26 mouse cellular contexts compared by ENCODE assay signal in the genomic region with DNA sequence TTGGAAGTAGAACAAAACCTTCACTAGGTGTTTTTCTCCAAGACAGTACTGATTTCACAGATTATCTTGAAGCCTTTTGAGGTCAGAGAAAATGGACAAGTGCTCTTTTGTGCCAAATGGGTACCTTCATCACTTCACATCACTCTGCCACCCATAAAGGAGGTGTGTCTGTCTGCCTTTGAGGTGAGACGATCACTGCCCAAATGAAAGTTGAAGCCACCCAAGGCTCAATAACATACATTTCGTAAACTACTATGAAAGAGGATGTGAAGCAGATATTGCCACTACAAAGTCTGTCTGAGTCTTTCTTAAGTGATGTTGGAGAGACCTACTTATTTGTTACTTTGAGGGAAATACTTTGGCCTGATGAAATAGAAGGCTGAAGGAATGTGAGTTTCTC. TPM values are rescaled to one million over a fixed set of nuclear protein-coding genes. Genes with fewer than 3 reads are reported as not detected.
DNase-seq lines count a peak whose midpoint lies in the region; ATAC-seq lines count a peak whose summit lies in the region.
"Had no signal": no experiment of that assay in that cellular context is flagged by ENCODE, and none has a peak within 500 bp of the region (broad histone marks: within the 10 kb centered on the region; RNA-seq: fewer than 3 reads in every experiment).

No protein-coding gene starts in this region.

- WGBS in hindbrain, embryonic 14.5 days: 90% methylated on average over 2 of the region's 2 CpGs

- peak; percentile 62 for DNase-seq in T-cell, adult 2 months (ENCODE audit: low spot score)
- peak; percentile 8 for DNase-seq in induced T-regulatory cell, adult 2 months (ENCODE audit: low read depth)
- peak; percentile 51 for DNase-seq in naive thymus-derived CD4-positive, alpha-beta T cell, adult 2 months (ENCODE audit: low read depth)
- no peak for DNase-seq in left cerebral cortex, adult 11 months (ENCODE audit: low spot score)
- DNase-seq in left cerebral cortex, postnatal 25 days (ENCODE audit: low spot score in 2 of 2): no peak
- DNase-seq in hindbrain, embryonic 14.5 days (ENCODE audit: low spot score): no peak
- DNase-seq: adrenal gland, adult 2 months; adrenal gland, adult 8-10 months; adrenal gland, postnatal 10 days; adrenal gland, postnatal 14 days; adrenal gland, postnatal 25 days; adrenal gland, postnatal 36 days; B cell, adult 2 months; cerebellum, adult 11 months; cerebellum, adult 11-12 months; cerebellum, adult 18-20 months; cerebellum, adult 2 months had no signal

- no peak overlapping the region for H3K27ac ChIP-seq in hindbrain, embryonic 14.5 days

- no peak overlapping the region for H3K9ac ChIP-seq in hindbrain, embryonic 14.5 days

- no peaks in the 10 kb centered on the region for H3K9me3 ChIP-seq in hindbrain, embryonic 14.5 days (ENCODE audit: control insufficient read depth, low read length)

- no peaks in the 10 kb centered on the region for H3K4me1 ChIP-seq in hindbrain, embryonic 14.5 days (replicated peaks; ENCODE audit: control insufficient read depth, insufficient read depth, low read length)

- ATAC-seq in hindbrain, embryonic 14.5 days (ENCODE audit: low FRiP score): no peak
- ATAC-seq: activated CD4-positive, CD25-positive, alpha-beta regulatory T cell, adult 4 months; CD4-positive, CD25-positive, alpha-beta regulatory T cell, adult 4 months; Patski had no signal

- no peaks in the 10 kb centered on the region for H3K36me3 ChIP-seq in hindbrain, embryonic 14.5 days (replicated peaks; ENCODE audit: control insufficient read depth, insufficient read depth)
- H3K36me3 ChIP-seq: G1E had no signal

- H3K27me3 ChIP-seq in hindbrain, embryonic 14.5 days (ENCODE audit: control insufficient read depth, insufficient read depth, low read length): no peaks in the 10 kb centered on the region
- H3K27me3 ChIP-seq: Patski had no signal

- no peak overlapping the region for H3K4me3 ChIP-seq in hindbrain, embryonic 14.5 days (replicated peaks; ENCODE audit: low read length)

- no peak overlapping the region for H3K4me2 ChIP-seq in hindbrain, embryonic 14.5 days (replicated peaks)

- intact Hi-C loops in left cerebral cortex, postnatal 25 days (cut with DNase I): loop anchor here (10.0 kb wide), 1 partner anchor 60 kb away; no protein-coding TSS in a partner anchor

RNA-seq across cellular contexts. Expression of a gene that starts 4.6 kb away (rescaled TPM):
- total RNA-seq in left cerebral cortex, postnatal 25 days (2021): under 1 TPM; 0.27 to 0.46 TPM
- 0.11 TPM in 1 of 2 replicates, not detected in the other for polyA plus RNA-seq in hindbrain, embryonic 14.5 days (2014; fragmentation: Nextera tagmentation; extraction: Ambion mirVana)
- total RNA-seq: adrenal gland, adult 18-20 months; adrenal gland, adult 2 months; adrenal gland, adult 8-10 months; adrenal gland, postnatal 14 days; adrenal gland, postnatal 25 days; adrenal gland, postnatal 36 days; CH12.LX; ES-E14; G1E; MEL had no signal
- polyA plus RNA-seq: activated CD4-positive, CD25-positive, alpha-beta regulatory T cell, adult 4 months; adrenal gland, adult 2 months; C2C12; CD4-positive, CD25-positive, alpha-beta regulatory T cell, adult 4 months; G1E; Patski had no signal

Comparison
In these comparisons a context has a peak if more than half of its experiments do, and no peak if none do; other contexts are left out.
1. DNase-seq: peak in T-cell, adult 2 months (single experiment), induced T-regulatory cell, adult 2 months (single experiment) and naive thymus-derived CD4-positive, alpha-beta T cell, adult 2 months (single experiment); none in left cerebral cortex, adult 11 months (single experiment), left cerebral cortex, postnatal 25 days (0 of 2) and hindbrain, embryonic 14.5 days (single experiment).